Mouse (Mus musculus) heart, embryonic 16.5 days (tissue): ENCODE measurements around the gene Cyp3a44. TPM values are rescaled to one million over a fixed set of nuclear protein-coding genes. Genes with fewer than 3 reads are reported as not detected.
"Not testable (repeated sequence)": the region's sequence is repeated elsewhere in the genome, so short reads cannot be mapped to it uniquely, and the experiment has no call there.

Experiments
- ATAC-seq: fragments of 200-750 bp; cut with Nextera tagmentation; replicated peaks from 2 replicates; pipeline ENCODE4 v1.8.0; 2017; ENCODE audit warnings: moderate number of reproducible peaks; ENCODE audit not compliant: insufficient read depth, low FRiP score; ENCODE audit errors: extremely low read depth
- H3K27ac ChIP-seq: fragments of 300-500 bp; sonication (generic); 2 replicates; pipeline ENCODE4 v1.5.1; 2014; ENCODE audit warnings: mild to moderate bottlenecking, low read length, control low read depth, moderate library complexity
- H3K27me3 ChIP-seq: fragments of 300-500 bp; sonication (generic); 2 replicates; pipeline ENCODE4 v1.6.1; 2014; ENCODE audit warnings: low read length, mixed read lengths; ENCODE audit not compliant: control insufficient read depth, insufficient read depth
- H3K36me3 ChIP-seq: fragments of 300-500 bp; sonication (generic); 2 replicates; pipeline ENCODE4 v1.6.1; 2014; ENCODE audit not compliant: control insufficient read depth, insufficient read depth
- H3K4me1 ChIP-seq: fragments of 300-500 bp; sonication (generic); 2 replicates; pipeline ENCODE4 v1.6.1; 2014; ENCODE audit warnings: low read length, mixed read lengths; ENCODE audit not compliant: control insufficient read depth, insufficient read depth
- H3K4me2 ChIP-seq: fragments of 300-500 bp; sonication (generic); 2 replicates; pipeline ENCODE4 v1.6.1; 2014; ENCODE audit warnings: low read depth, mild to moderate bottlenecking, control low read depth, low read length
- H3K4me3 ChIP-seq: fragments of 300-500 bp; sonication (generic); 2 replicates; pipeline ENCODE4 v1.5.1; 2014; ENCODE audit warnings: mild to moderate bottlenecking, control low read depth, low read length
- H3K9ac ChIP-seq: fragments of 300-500 bp; sonication (generic); 2 replicates; pipeline ENCODE4 v1.6.1; 2014; ENCODE audit warnings: low read length, control low read depth
- H3K9me3 ChIP-seq: fragments of 300-500 bp; sonication (generic); replicated peaks from 2 replicates; pipeline ENCODE4 v1.6.1; 2016; ENCODE audit warnings: low read length; ENCODE audit not compliant: control insufficient read depth
- WGBS: fragments of 180-500 bp; shearing (Covaris S2); extraction: QIAGEN DNeasy Blood & Tissue Kit; methylation state at CpG from one replicate; pipeline ENCODE4 v1.1.7; 2014; 5-methylcytosine and 5-hydroxymethylcytosine counted together
- polyA plus RNA-seq: library from polyadenylated mRNA; unstranded; fragments of >200 nt; fragmentation: Nextera tagmentation; extraction: Ambion mirVana; gene quantifications from 2 replicates; pipeline ENCODE4 v1.2.1, GENCODE M21; 2015

Cyp3a44 gene
- not detected in 2 replicates for polyA plus RNA-seq

GRCm38 (mm10) chr5:145805796-145806195, at the start of gene Cyp3a44:
Gene Cyp3a44 (minus strand): TSS chr5:145805874.
- H3K4me1 ChIP-seq, H3K27me3 ChIP-seq, H3K36me3 ChIP-seq, H3K4me3 ChIP-seq, H3K27ac ChIP-seq, ATAC-seq, H3K9me3 ChIP-seq, H3K9ac ChIP-seq, H3K4me2 ChIP-seq: not testable (repeated sequence)
- 59% methylated on average over 2 of the region's 2 CpGs for whole genome bisulfite sequencing

DNA sequence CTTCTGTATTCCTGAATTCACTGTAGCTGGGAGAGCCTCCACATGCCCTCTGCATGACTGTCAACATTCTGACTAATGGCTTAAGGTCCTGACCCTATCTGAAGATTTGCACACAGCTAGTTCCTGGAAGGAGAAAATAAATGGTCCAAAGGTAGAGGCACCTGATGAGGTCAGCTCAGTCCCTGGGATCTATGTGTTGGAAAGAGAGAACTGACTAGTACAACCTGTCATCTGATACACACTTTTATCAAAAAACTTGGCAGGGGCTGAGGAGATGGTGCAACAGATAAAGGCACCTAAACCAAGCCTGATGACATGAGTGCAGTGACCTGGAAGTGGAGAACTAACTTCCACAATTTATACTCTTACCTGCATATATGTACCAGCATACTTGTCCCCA, 5.4 kb downstream of the Cyp3a44 start:
- ATAC-seq, H3K27ac ChIP-seq, H3K4me3 ChIP-seq, H3K4me1 ChIP-seq, H3K27me3 ChIP-seq, H3K36me3 ChIP-seq, H3K9ac ChIP-seq, H3K9me3 ChIP-seq, H3K4me2 ChIP-seq: not testable (repeated sequence)

DNA sequence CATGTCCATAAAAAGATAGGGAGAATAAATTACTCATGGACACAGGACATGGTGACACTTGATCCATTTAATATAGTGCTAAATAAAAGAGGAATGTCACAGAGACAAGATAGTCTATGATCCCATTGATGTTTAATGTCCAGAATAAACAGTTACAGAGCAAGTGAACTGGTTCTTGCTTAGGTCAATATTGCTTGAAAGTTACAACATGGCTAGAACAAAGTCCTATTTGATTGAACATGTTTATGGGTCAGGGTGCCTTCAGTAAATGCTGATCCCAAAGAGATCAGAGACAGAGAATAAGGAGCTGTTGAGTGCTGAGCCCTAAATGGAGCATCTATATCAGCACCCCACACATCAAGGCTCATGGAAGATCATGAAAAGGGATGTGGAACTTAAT, 12.4 kb downstream of the Cyp3a44 start:
- ATAC-seq, H3K9ac ChIP-seq, H3K9me3 ChIP-seq, H3K27me3 ChIP-seq, H3K4me1 ChIP-seq, H3K4me3 ChIP-seq, H3K27ac ChIP-seq, H3K4me2 ChIP-seq, H3K36me3 ChIP-seq: not testable (repeated sequence)

GRCm38 (mm10) chr5:145737512-145737911, 68.2 kb downstream of the Cyp3a44 start:
- not testable (repeated sequence) for H3K9me3 ChIP-seq, H3K4me3 ChIP-seq, H3K9ac ChIP-seq, H3K4me1 ChIP-seq, ATAC-seq, H3K27me3 ChIP-seq, H3K27ac ChIP-seq, H3K4me2 ChIP-seq, H3K36me3 ChIP-seq
- 67% methylated on average over 3 of the region's 3 CpGs for WGBS

Other genes starting within 250 kb of the Cyp3a44 start
- gene Cyp3a41b, start 221.1 kb downstream of the Cyp3a44 start, polyA plus RNA-seq, result not detected in 2 replicates
- not detected in 2 replicates for gene Cyp3a41a, start 85.7 kb downstream of the Cyp3a44 start, polyA plus RNA-seq
- 0.17 TPM in 1 of 2 replicates, not detected in the other for gene Cyp3a11, start 74.1 kb upstream of the Cyp3a44 start, polyA plus RNA-seq
- gene Cyp3a25, start 203.7 kb upstream of the Cyp3a44 start, polyA plus RNA-seq, result 0.16 TPM in 1 of 2 replicates, not detected in the other